Mouse (Mus musculus): ENCODE data around the gene Srpk1. TPM values are rescaled to one million over a fixed set of nuclear protein-coding genes. Genes with fewer than 3 reads are reported as not detected.
"Not testable (repeated sequence)": the region's sequence is repeated elsewhere in the genome, so short reads cannot be mapped to it uniquely, and the experiment has no call there.

Gene Srpk1
- polyA plus RNA-seq, 1 experiment from 2014 or later, result 102 TPM

DNA sequence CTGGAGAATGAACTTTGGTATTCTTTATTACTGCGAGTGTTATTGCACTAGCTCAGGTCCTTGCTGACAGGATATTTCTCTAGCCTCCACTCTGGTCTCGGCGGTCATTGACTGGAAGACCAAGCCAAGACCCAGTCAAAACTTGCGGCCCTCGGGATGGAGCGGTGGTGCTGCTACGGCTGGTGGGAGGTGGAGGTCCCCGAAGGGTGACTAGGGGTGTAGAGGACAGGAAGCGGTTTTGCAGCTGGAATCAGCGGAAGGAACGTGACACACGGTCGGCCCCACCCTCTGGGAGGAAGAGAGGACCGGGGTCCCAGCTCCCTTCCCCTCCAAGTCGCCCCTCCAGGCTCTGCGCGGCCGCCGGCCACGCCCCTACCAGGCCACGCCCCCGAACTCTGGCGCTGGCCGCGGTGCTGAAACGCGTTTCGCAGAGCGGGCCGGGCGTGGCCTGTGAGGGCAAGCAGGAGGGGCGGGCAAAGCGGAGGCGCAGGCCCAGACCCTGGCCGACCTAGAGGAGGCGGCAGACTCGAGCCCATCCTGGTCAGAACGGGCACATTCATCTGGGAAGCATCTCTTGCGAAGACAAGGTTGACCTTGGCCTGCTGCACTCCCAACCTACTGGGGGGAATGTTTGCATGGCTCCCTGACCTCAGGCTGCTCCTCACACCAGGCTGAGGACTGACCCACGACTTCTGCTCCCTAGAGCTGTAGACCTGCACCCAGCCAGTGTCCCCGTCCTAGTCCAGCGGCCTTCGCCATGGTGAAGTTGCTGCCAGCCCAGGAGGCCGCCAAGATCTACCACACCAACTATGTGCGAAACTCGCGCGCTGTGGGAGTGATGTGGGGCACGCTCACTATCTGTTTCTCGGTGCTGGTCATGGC lies 47.0 kb downstream of the Srpk1 start, which contains the start of gene Lhfpl5:
Gene Lhfpl5, plus strand, starts transcription at position 398 of the 882 bp plus-strand sequence.
- ATAC-seq (ENCODE audit: insufficient number of reproducible peaks, insufficient read depth, low FRiP score, low TSS enrichment, low read depth), result peak; percentile 74
- WGBS, result 18% methylated on average over 48 of the region's 50 CpGs
- H3K27me3 ChIP-seq, result peaks cover 20% of the 10 kb centered on the region
- H3K9ac ChIP-seq (replicated peaks), result no peak within 1 kb of the TSS
- H3K9me3 ChIP-seq, result no peaks in the 10 kb centered on the region
- H3K36me3 ChIP-seq, result no peaks in the 10 kb centered on the region
- peak within 1 kb of the TSS; percentile 52 for H3K4me2 ChIP-seq
- no peak within 1 kb of the TSS for H3K27ac ChIP-seq
- peak within 1 kb of the TSS; percentile 23 for H3K4me3 ChIP-seq (replicated peaks)
- peaks cover 5% of the 10 kb centered on the region; the same call in 1 of the 2 replicates for H3K4me1 ChIP-seq (replicated peaks)

DNA sequence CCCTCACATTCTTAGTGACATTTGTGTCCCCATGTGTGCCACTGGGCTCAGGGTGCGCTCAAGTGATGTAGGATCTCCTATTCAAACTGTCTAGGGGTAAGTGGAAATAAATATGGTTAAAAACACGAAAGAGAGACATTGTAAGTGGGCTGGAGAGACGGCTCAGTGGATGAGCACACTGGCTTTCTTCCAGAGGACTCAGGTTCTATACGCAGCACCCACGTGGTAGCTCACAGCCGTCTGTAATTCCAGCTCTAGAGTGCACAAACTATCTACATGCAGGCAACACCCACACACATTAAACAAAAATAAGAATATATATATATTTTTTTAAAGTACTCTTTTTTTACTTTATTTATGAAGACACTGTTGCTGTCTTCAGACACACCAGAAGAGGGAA lies 49.6 kb downstream of the Srpk1 start:
- 87% methylated on average over 6 of the region's 6 CpGs for WGBS
- no peak overlapping the region for H3K9ac ChIP-seq (replicated peaks)
- H3K4me2 ChIP-seq, result no peak overlapping the region
- H3K9me3 ChIP-seq, result no peaks in the 10 kb centered on the region
- no peaks in the 10 kb centered on the region for H3K36me3 ChIP-seq
- peaks cover 5% of the 10 kb centered on the region; the same call in 1 of the 2 replicates for H3K4me1 ChIP-seq (replicated peaks)
- H3K27me3 ChIP-seq, result peaks cover 20% of the 10 kb centered on the region
- H3K27ac ChIP-seq, result no peak overlapping the region; the same call in 1 of the 2 replicates
- H3K4me3 ChIP-seq (replicated peaks), result no peak overlapping the region
- no peak for ATAC-seq (ENCODE audit: insufficient number of reproducible peaks, insufficient read depth, low FRiP score, low TSS enrichment, low read depth)

DNA sequence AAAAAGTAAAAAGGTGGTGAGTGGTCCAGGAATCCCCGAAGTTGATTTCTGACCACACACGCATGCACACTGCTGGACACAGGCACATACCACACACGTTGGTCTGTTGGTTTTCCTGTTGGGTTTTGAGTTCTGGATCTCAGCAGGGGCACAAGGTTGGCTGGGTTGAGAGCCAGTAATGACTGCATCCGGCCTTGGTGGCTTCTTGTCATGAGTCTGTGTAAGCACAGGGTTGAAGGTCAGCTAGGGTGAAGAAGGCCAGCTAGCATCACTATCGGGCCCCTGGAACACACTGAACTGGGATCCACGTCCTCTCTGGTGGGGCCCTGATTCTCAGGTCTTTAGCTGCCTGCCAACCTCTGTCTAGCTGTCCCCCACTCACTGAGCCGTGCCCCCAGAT lies 50.0 kb downstream of the Srpk1 start:
- Histone ChIP-seq H3K9me3 (no peaks in the 10 kb centered on the region), H3K4me2 (no peak overlapping the region), H3K4me1 (replicated peaks) (peaks cover 5% of the 10 kb centered on the region; the same call in 1 of the 2 replicates), H3K9ac (replicated peaks) (no peak overlapping the region), H3K27ac (no peak overlapping the region; the same call in 1 of the 2 replicates), H3K27me3 (peaks cover 20% of the 10 kb centered on the region), H3K36me3 (no peaks in the 10 kb centered on the region), H3K4me3 (replicated peaks) (no peak overlapping the region)
- no peak for ATAC-seq (ENCODE audit: insufficient number of reproducible peaks, insufficient read depth, low FRiP score, low TSS enrichment, low read depth)
- 79% methylated on average over 7 of the region's 7 CpGs for WGBS

DNA sequence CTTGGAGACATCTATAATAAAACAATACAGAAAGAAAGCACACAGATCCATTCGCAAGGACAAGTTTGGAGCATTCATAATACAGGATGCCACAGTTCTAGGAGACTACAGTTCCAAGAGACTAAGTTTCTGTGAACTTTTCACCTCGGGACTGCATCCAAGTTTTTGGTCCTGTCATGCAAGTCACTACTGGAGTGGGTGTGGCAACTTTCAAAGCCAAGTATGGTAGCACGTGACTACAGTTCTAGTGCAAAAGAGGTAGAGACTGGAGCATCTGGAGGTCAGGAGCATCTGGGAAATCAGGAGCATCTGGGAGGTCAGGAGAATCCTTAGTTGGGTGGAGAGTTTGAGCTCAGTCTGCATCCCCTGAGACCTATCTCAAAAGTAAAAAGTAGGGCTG lies 50.6 kb downstream of the Srpk1 start:
- ATAC-seq (ENCODE audit: insufficient number of reproducible peaks, insufficient read depth, low FRiP score, low TSS enrichment, low read depth), result no peak

DNA sequence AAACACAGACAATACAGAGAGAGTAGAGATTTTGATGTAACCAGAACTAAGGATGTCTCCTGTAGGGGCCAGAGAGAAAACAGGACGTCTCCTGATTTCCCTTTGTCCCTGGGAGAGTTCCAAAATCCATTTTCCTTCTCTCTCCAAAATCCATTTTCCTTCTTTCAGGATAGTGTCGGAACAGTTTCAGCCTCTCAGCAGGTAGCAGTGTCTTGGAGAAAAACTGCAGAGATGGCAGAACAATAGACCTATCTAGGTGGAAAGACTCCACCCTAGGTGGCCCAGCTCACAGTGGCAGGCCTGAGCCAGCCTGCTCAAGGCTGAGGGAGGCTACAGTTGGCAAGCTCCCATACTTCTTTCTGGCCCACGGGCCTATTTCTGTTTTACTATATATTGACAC lies 55.0 kb downstream of the Srpk1 start:
- H3K9me3 ChIP-seq, result no peaks in the 10 kb centered on the region
- 59% methylated on average over 3 of the region's 3 CpGs for WGBS
- no peaks in the 10 kb centered on the region for H3K36me3 ChIP-seq
- no peak overlapping the region for H3K4me2 ChIP-seq
- no peak overlapping the region for H3K9ac ChIP-seq (replicated peaks)
- H3K4me3 ChIP-seq (replicated peaks), result no peak overlapping the region
- no peak overlapping the region for H3K27ac ChIP-seq
- no peaks in the 10 kb centered on the region for H3K27me3 ChIP-seq
- no peak for ATAC-seq (ENCODE audit: insufficient number of reproducible peaks, insufficient read depth, low FRiP score, low TSS enrichment, low read depth)
- H3K4me1 ChIP-seq (replicated peaks), result no peaks in the 10 kb centered on the region

More for the DNA sequence above, 50.6 kb downstream of the Srpk1 start:
- Histone ChIP-seq H3K9me3 (no peaks in the 10 kb centered on the region), H3K9ac (replicated peaks) (no peak overlapping the region), H3K27me3 (peaks cover 20% of the 10 kb centered on the region), H3K27ac (no peak overlapping the region), H3K36me3 (no peaks in the 10 kb centered on the region), H3K4me3 (replicated peaks) (no peak overlapping the region), H3K4me1 (replicated peaks) (peaks cover 5% of the 10 kb centered on the region; the same call in 1 of the 2 replicates), H3K4me2 (no peak overlapping the region)
- 85% methylated on average over 3 of the region's 3 CpGs for WGBS

- Histone ChIP-seq H3K9ac (replicated peaks) (no peak overlapping the region), H3K27me3 (no peaks in the 10 kb centered on the region), H3K4me1 (replicated peaks) (peaks cover 14% of the 10 kb centered on the region), H3K27ac (no peak overlapping the region), H3K36me3 (no peaks in the 10 kb centered on the region), H3K9me3 (no peaks in the 10 kb centered on the region), H3K4me3 (replicated peaks) (no peak overlapping the region), H3K4me2 (no peak overlapping the region)
- ATAC-seq (ENCODE audit: insufficient number of reproducible peaks, insufficient read depth, low FRiP score, low TSS enrichment, low read depth), result no peak
Observed at GRCm38 (mm10) chr17:28565181-28565580, 57.3 kb downstream of the Srpk1 start.

DNA sequence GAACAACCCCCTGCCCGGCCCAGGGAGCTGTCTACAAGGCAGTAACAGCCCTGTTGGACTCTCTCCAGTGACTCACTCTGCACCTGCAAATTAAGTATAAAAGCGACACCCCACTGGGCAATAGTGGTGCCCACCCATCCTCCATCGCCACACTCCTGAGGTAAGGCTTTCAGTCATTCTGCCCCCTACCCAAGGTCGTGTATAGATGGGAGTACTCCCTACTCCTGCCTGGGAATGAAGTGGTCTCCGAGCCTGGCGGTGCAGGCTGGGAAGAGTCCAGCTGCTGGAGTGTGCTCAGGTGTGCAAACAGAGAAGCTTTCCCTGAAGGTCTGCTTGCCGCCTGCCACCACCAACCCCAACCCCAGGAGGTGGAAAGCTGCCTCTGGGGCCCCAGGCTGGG lies 60.9 kb downstream of the Srpk1 start:
- no peak overlapping the region for H3K9ac ChIP-seq (replicated peaks)
- 58% methylated on average over 7 of the region's 7 CpGs for WGBS
- ATAC-seq (ENCODE audit: insufficient number of reproducible peaks, insufficient read depth, low FRiP score, low TSS enrichment, low read depth), result no peak

GRCm38 (mm10) chr17:28560598-28560997 lies 61.9 kb downstream of the Srpk1 start, which contains the start of gene Clps:
Gene Clps (minus strand): TSS chr17:28560766.
- Histone ChIP-seq H3K27ac (no peak within 1 kb of the TSS), H3K4me1 (replicated peaks) (peaks cover 33% of the 10 kb centered on the region), H3K4me3 (replicated peaks) (no peak within 1 kb of the TSS), H3K9me3 (no peaks in the 10 kb centered on the region), H3K27me3 (no peaks in the 10 kb centered on the region), H3K4me2 (no peak within 1 kb of the TSS), H3K36me3 (no peaks in the 10 kb centered on the region), H3K9ac (replicated peaks) (no peak within 1 kb of the TSS)
- no peak for ATAC-seq (ENCODE audit: insufficient number of reproducible peaks, insufficient read depth, low FRiP score, low TSS enrichment, low read depth)
- 93% methylated on average over 4 of the region's 4 CpGs for WGBS

More for the DNA sequence above, 60.9 kb downstream of the Srpk1 start:
- no peaks in the 10 kb centered on the region for H3K27me3 ChIP-seq
- H3K4me3 ChIP-seq (replicated peaks), result no peak overlapping the region
- no peaks in the 10 kb centered on the region for H3K9me3 ChIP-seq
- H3K4me2 ChIP-seq, result no peak overlapping the region
- no peak overlapping the region for H3K27ac ChIP-seq
- peaks cover 29% of the 10 kb centered on the region for H3K4me1 ChIP-seq (replicated peaks)
- no peaks in the 10 kb centered on the region for H3K36me3 ChIP-seq

DNA sequence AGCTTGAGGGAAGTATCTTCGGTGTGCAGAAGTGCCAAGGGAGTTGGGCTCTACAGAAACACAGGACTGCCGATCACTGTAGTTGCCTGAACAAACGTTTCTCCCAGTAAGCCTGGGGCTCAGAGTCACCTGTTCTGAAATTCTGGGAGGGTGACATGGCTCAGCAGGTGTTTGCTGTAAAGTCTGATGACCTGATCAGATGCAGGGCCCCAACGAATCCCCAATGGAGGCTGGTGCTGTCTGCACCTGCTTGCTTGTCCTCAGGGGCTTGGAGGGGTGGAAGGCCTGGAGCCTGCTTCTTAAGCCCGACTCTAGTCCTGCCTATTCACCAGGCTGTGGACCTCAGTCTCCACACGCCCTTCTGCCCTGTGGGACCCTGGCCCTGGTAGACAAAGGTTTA lies 64.7 kb downstream of the Srpk1 start:
- WGBS, result 61% methylated on average over 6 of the region's 6 CpGs
- H3K9me3 ChIP-seq, result no peaks in the 10 kb centered on the region
- no peak overlapping the region for H3K4me3 ChIP-seq (replicated peaks)
- no peak overlapping the region for H3K9ac ChIP-seq (replicated peaks)
- H3K36me3 ChIP-seq, result no peaks in the 10 kb centered on the region
- no peaks in the 10 kb centered on the region for H3K27me3 ChIP-seq
- peaks cover 43% of the 10 kb centered on the region for H3K4me1 ChIP-seq (replicated peaks)
- no peak overlapping the region for H3K4me2 ChIP-seq
- no peak for ATAC-seq (ENCODE audit: insufficient number of reproducible peaks, insufficient read depth, low FRiP score, low TSS enrichment, low read depth)
- H3K27ac ChIP-seq, result no peak overlapping the region; the same call in 1 of the 2 replicates

GRCm38 (mm10) chr17:28556635-28557396 lies 65.7 kb downstream of the Srpk1 start:
- Histone ChIP-seq H3K27ac (no peak overlapping the region; the same call in 1 of the 2 replicates), H3K4me2 (no peak overlapping the region), H3K36me3 (no peaks in the 10 kb centered on the region), H3K9me3 (no peaks in the 10 kb centered on the region), H3K4me1 (replicated peaks) (peaks cover 43% of the 10 kb centered on the region), H3K9ac (replicated peaks) (no peak overlapping the region), H3K27me3 (no peaks in the 10 kb centered on the region), H3K4me3 (replicated peaks) (no peak overlapping the region)
- WGBS, result 43% methylated on average over 6 of the region's 6 CpGs
- ATAC-seq (ENCODE audit: insufficient number of reproducible peaks, insufficient read depth, low FRiP score, low TSS enrichment, low read depth), result no peak

DNA sequence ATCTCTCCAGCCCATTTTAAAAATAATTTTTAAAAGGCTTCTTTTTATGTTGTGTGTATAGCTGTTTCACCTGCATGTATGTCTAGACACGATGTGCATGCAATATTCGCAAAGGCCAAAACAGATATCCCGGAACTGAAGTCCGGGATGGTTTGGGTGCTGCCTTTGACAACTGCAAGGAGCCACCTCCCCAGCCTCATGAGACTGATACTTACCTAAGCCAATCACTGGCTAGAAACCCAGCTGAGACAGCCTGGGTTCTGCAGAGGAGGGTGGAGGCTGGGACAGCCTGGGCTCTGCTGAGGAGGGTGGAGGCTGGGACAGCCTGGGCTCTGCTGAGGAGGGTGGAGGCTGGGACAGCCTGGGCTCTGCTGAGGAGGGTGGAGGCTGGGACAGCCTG lies 68.5 kb downstream of the Srpk1 start:
- not testable (repeated sequence) for H3K27ac ChIP-seq; H3K9ac ChIP-seq (replicated peaks); H3K9me3 ChIP-seq; H3K36me3 ChIP-seq; H3K4me2 ChIP-seq; H3K4me3 ChIP-seq (replicated peaks); ATAC-seq (ENCODE audit: insufficient number of reproducible peaks, insufficient read depth, low FRiP score, low TSS enrichment, low read depth); H3K27me3 ChIP-seq
- 90% methylated on average over 4 of the region's 4 CpGs for WGBS
- H3K4me1 ChIP-seq (replicated peaks), result peaks cover 34% of the 10 kb centered on the region
